Mouse (Mus musculus): ENCODE data around the gene Cdkn1a. TPM values are rescaled to one million over a fixed set of nuclear protein-coding genes. Genes with fewer than 3 reads are reported as not detected.
"Not testable (repeated sequence)": the region's sequence is repeated elsewhere in the genome, so short reads cannot be mapped to it uniquely, and the experiment has no call there.

Cdkn1a gene
- 10.5 and 11.3 TPM in 2 replicates for polyA plus RNA-seq (2012; rRNA removed)

DNA sequence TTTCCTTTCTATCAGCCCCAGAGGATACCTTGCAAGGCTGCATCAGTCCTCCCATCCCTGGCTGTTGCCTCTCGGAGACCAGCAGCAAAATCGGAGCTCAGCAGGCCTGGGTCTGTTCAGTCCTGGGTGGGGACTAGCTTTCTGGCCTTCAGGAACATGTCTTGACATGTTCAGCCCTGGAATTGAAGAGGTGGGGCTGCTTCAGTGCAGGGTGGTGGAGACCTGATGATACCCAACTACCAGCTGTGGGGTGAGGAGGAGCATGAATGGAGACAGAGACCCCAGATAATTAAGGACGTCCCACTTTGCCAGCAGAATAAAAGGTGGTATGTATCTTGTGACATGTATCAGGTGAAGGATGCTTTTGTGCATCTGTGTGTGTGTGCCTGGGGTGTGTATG lies at the start of gene Cdkn1a:
TSS of gene Cdkn1a (plus strand) at position 201 of the 400 bp plus-strand sequence.
- no peak within 1 kb of the TSS for H3K4me3 ChIP-seq (ENCODE audit: control insufficient read depth, low read depth, low read length)
- H3K27ac ChIP-seq (ENCODE audit: control insufficient read depth, insufficient read depth, low read depth, low read length) = no peak within 1 kb of the TSS
- H3K4me1 ChIP-seq (ENCODE audit: control insufficient read depth, insufficient read depth, low read length) = peaks cover 22% of the 10 kb centered on the region
- no peaks in the 10 kb centered on the region for H3K36me3 ChIP-seq (ENCODE audit: control insufficient read depth, insufficient read depth, low read length)
- TF ChIP-seq CTCF (IDR thresholded peaks at IDR 0.05; ENCODE audit: control insufficient read depth, insufficient read depth, insufficient replicate concordance, low read depth, low read length) (no peak), POLR2A (IDR thresholded peaks at IDR 0.05; ENCODE audit: control insufficient read depth, low read depth, low read length) (no peak)
- H3K27me3 ChIP-seq (ENCODE audit: control insufficient read depth, insufficient read depth, low read length) = no peaks in the 10 kb centered on the region

DNA sequence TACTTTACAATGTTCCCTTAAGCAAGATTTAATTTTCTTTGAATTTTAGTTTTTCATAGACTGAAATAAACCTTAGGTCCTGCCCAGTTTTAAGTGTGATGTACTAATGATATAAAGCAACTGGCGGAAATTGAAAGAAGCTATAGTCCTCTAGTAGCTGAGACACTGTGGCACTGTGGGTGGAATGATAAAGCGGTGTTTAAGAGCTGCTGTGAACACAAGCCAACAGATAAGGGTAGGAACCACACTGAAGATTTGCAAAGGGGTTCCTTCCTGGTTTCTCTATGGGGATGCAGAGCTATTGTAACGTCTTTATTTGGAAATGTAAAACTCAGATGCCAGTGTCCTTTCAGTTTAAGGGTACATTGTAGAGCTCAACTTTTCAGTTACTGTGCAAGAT lies 49.1 kb upstream of the Cdkn1a start:
- not testable (repeated sequence) for H3K27me3 ChIP-seq (ENCODE audit: control insufficient read depth, insufficient read depth, low read length); H3K4me1 ChIP-seq (ENCODE audit: control insufficient read depth, insufficient read depth, low read length); H3K36me3 ChIP-seq (ENCODE audit: control insufficient read depth, insufficient read depth, low read length); H3K4me3 ChIP-seq (ENCODE audit: control insufficient read depth, low read depth, low read length); H3K27ac ChIP-seq (ENCODE audit: control insufficient read depth, insufficient read depth, low read depth, low read length)

DNA sequence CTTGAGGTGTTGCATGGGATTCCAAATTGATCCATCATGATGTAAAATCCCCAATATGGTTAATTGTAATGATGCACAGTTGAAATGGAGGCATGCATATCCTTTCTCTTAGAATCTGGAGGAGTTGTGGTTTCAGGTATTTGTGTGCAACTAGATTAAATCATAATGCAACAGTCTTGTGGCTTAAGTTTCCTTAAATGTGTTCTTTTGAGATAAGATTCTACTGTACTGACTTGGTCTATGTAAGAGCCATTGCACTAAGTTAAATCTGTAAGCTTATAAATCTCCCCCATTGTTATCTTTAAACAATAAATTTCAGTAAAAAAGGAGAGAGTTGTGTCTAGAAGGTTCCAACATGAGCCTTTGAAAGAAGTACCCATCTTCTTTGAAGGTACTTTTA lies 48.2 kb upstream of the Cdkn1a start:
- Histone ChIP-seq H3K4me1 (ENCODE audit: control insufficient read depth, insufficient read depth, low read length) (no peaks in the 10 kb centered on the region; the same call in 1 of the 2 replicates), H3K27me3 (ENCODE audit: control insufficient read depth, insufficient read depth, low read length) (no peaks in the 10 kb centered on the region), H3K27ac (ENCODE audit: control insufficient read depth, insufficient read depth, low read depth, low read length) (no peak overlapping the region), H3K36me3 (ENCODE audit: control insufficient read depth, insufficient read depth, low read length) (peaks cover 3% of the 10 kb centered on the region; the same call in 1 of the 2 replicates), H3K4me3 (ENCODE audit: control insufficient read depth, low read depth, low read length) (no peak overlapping the region)
- TF ChIP-seq POLR2A (IDR thresholded peaks at IDR 0.05; ENCODE audit: control insufficient read depth, low read depth, low read length) (no peak), CTCF (IDR thresholded peaks at IDR 0.05; ENCODE audit: control insufficient read depth, insufficient read depth, insufficient replicate concordance, low read depth, low read length) (no peak)

DNA sequence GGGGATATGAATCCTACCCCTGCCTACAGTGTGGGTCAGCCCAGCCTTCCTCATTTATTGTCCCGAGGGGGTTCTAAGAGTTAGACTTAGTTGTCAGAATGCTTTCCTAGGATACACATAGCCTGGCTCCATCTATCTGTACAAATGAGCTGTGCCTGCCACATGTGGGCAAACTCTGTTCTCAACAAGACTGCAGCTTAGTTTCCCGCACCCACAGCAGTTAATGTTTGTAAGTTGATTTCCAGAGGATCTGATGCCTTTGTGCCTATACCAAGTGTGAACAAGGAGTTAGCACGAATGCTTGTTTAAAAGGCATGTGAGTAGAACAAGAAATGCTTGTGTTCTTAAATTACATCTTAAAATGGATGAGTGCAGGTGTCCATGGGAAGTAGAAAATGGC lies 47.2 kb upstream of the Cdkn1a start:
- no peak for TF ChIP-seq POLR2A (IDR thresholded peaks at IDR 0.05; ENCODE audit: control insufficient read depth, low read depth, low read length)
- no peak for TF ChIP-seq CTCF (IDR thresholded peaks at IDR 0.05; ENCODE audit: control insufficient read depth, insufficient read depth, insufficient replicate concordance, low read depth, low read length)
- H3K4me3 ChIP-seq (ENCODE audit: control insufficient read depth, low read depth, low read length) = no peak overlapping the region
- H3K4me1 ChIP-seq (ENCODE audit: control insufficient read depth, insufficient read depth, low read length) = no peaks in the 10 kb centered on the region; the same call in 1 of the 2 replicates
- H3K27ac ChIP-seq (ENCODE audit: control insufficient read depth, insufficient read depth, low read depth, low read length) = no peak overlapping the region
- H3K36me3 ChIP-seq (ENCODE audit: control insufficient read depth, insufficient read depth, low read length) = peaks cover 3% of the 10 kb centered on the region; the same call in 1 of the 2 replicates
- H3K27me3 ChIP-seq (ENCODE audit: control insufficient read depth, insufficient read depth, low read length) = no peaks in the 10 kb centered on the region

DNA sequence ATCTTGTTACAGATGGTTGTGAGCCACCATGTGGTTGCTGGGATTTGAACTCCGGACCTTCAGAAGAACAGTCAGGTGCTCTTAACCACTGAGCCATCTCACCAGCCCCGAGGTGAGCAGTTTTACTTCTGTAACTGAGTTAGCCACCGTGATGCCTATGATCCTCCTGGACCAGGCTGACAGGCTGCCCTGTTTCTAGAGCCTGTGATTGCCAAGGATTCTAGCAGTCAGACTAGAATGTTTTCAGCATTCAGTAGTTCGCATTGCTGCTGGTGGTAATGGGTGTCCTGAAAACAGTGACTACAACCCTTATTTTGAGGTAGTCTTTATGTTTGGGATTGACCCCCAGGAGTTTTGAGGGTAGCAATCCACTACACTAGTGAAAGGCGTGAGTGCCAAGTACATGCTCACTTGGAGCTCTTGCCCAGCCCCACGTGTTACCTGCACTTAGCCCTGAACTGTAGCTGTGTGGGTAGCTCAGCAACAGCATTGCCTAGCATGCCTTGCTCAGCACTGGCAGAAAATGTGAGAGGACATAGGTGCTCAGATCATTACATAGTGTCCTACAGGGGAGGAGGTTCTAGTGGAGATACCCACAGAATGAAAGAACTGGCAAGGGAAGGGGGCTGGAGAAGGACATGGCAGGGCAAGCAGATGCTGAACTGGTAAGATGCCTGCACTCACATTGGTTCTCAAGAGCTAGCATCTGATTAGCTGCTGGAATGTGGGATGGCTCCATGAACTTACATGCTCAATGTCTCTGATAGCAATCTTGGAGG lies 46.4 kb upstream of the Cdkn1a start:
- no peak for TF ChIP-seq POLR2A (IDR thresholded peaks at IDR 0.05; ENCODE audit: control insufficient read depth, low read depth, low read length)
- no peak for TF ChIP-seq CTCF (IDR thresholded peaks at IDR 0.05; ENCODE audit: control insufficient read depth, insufficient read depth, insufficient replicate concordance, low read depth, low read length)
- no peak overlapping the region for H3K27ac ChIP-seq (ENCODE audit: control insufficient read depth, insufficient read depth, low read depth, low read length)
- no peak overlapping the region for H3K4me3 ChIP-seq (ENCODE audit: control insufficient read depth, low read depth, low read length)
- H3K4me1 ChIP-seq (ENCODE audit: control insufficient read depth, insufficient read depth, low read length) = peaks cover 2% of the 10 kb centered on the region
- no peaks in the 10 kb centered on the region for H3K27me3 ChIP-seq (ENCODE audit: control insufficient read depth, insufficient read depth, low read length)
- H3K36me3 ChIP-seq (ENCODE audit: control insufficient read depth, insufficient read depth, low read length) = peaks cover 3% of the 10 kb centered on the region; the same call in 1 of the 2 replicates

DNA sequence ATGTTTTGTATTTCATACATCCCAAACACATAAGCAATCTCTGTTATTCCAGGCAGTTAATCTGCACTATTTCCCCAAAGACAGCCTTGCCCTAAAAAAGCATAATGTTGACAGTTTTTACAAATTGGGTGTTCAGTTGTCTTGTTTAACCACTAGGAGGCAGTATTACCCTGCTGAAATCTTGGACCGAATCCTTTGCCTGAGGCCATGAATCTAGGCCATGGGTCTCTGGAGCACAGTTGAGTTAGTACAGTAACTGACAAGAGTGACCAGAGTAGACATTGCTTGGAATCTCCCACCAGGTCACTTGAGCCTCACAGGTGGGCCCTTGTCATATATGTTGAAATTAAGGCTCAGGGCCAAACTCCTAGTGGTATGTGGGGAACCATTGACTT lies 45.9 kb upstream of the Cdkn1a start:
- Histone ChIP-seq H3K27ac (ENCODE audit: control insufficient read depth, insufficient read depth, low read depth, low read length) (no peak overlapping the region), H3K36me3 (ENCODE audit: control insufficient read depth, insufficient read depth, low read length) (no peaks in the 10 kb centered on the region), H3K27me3 (ENCODE audit: control insufficient read depth, insufficient read depth, low read length) (no peaks in the 10 kb centered on the region), H3K4me1 (ENCODE audit: control insufficient read depth, insufficient read depth, low read length) (peaks cover 2% of the 10 kb centered on the region), H3K4me3 (ENCODE audit: control insufficient read depth, low read depth, low read length) (no peak overlapping the region)
- TF ChIP-seq CTCF (IDR thresholded peaks at IDR 0.05; ENCODE audit: control insufficient read depth, insufficient read depth, insufficient replicate concordance, low read depth, low read length) (no peak), POLR2A (IDR thresholded peaks at IDR 0.05; ENCODE audit: control insufficient read depth, low read depth, low read length) (no peak)

DNA sequence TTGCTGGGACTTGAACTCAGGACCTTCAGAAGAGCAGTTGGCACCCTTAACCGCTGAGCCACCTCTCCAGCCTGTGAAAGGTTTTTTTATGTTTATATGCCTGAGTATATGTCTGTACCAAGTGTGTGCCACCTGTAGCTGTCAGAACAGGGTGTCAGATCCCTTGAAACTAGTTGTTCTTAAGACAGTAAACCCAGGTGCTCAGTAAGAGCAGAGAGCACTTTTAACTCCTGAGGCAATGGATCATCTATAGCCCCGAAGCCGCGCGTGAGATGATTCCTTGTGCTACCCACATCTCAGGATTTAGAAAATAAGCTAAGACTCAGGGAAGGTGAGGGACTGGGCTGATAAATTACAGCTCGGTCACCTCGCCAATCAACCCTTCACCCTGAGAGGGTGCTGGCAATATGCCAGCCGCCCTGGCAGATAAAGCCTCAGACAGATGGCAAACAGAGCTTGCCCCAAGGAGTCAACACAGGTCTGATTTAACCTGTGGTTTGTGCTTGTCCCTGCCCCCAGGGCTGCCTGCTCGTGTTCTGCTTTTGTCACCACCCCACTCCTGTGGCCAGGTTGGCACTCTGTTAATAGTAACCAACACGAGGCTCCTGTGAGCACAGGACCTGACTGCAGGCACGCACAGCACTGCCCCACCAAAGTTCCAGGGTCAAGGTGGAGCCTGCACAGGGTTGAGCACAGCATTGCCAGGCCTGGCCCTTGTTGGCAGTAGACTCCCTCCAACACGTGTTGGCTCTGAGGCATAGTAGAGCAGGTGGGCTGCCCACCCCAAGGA lies 44.8 kb upstream of the Cdkn1a start:
- Histone ChIP-seq H3K27me3 (ENCODE audit: control insufficient read depth, insufficient read depth, low read length) (no peaks in the 10 kb centered on the region), H3K4me1 (ENCODE audit: control insufficient read depth, insufficient read depth, low read length) (peaks cover 2% of the 10 kb centered on the region), H3K27ac (ENCODE audit: control insufficient read depth, insufficient read depth, low read depth, low read length) (no peak overlapping the region), H3K4me3 (ENCODE audit: control insufficient read depth, low read depth, low read length) (no peak overlapping the region), H3K36me3 (ENCODE audit: control insufficient read depth, insufficient read depth, low read length) (no peaks in the 10 kb centered on the region)
- no peak for TF ChIP-seq CTCF (IDR thresholded peaks at IDR 0.05; ENCODE audit: control insufficient read depth, insufficient read depth, insufficient replicate concordance, low read depth, low read length)
- TF ChIP-seq POLR2A (IDR thresholded peaks at IDR 0.05; ENCODE audit: control insufficient read depth, low read depth, low read length) = no peak

Measured in testis, adult 2 months (tissue).